Mouse (Mus musculus) heart, postnatal 0 days (tissue): Measurements from ENCODE around the gene Pik3ca.

Experiments used
- CTCF ChIP-seq: IDR thresholded peaks from 2 replicates; pipeline ENCODE4 v1.5.1; 2016; ENCODE audit warnings: antibody characterized with exemption, control low read depth, low read depth
- EP300 ChIP-seq: IDR thresholded peaks from 2 replicates; pipeline ENCODE4 v1.6.1; 2016; ENCODE audit warnings: antibody characterized with exemption, low read depth

- TF ChIP-seq CTCF = no peak
- no peak for TF ChIP-seq EP300
These were observed 69.8 kb downstream of the Pik3ca start for GRCm38 (mm10) chr3:32467321-32467720.
